Mouse (Mus musculus) common myeloid progenitor, adult 5-6 weeks (primary cell): ENCODE measurements around the gene Tmem223. TPM values are rescaled to one million over a fixed set of nuclear protein-coding genes. Genes with fewer than 3 reads are reported as not detected.

Source experiments
- ATAC-seq: replicated peaks from 2 replicates; pipeline ENCODE4 v1.8.0; 2016; ENCODE audit warnings: low read depth, mild to moderate bottlenecking, moderate TSS enrichment, inconsistent platforms; ENCODE audit not compliant: poor library complexity, severe bottlenecking
- total RNA-seq: library from RNA; stranded (forward); fragments of 200-1000, 187-1606 nt; gene quantifications from 2 replicates; pipeline ENCODE4 v1.2.3, GENCODE M21; 2017

The Tmem223 gene
- total RNA-seq, 1 experiment from 2014 or later = 36.9 TPM

- ATAC-seq = peak; percentile 70
These were observed 27.6 kb downstream of the Tmem223 start, which contains the start of gene Polr2g for GRCm38 (mm10) chr19:8798264-8798946. Gene Polr2g, minus strand, starts transcription at chr19:8798577.

GRCm38 (mm10) chr19:8798947-8799315 lies 28.1 kb downstream of the Tmem223 start:
- ATAC-seq = no peak

GRCm38 (mm10) chr19:8802130-8802821 lies 31.5 kb downstream of the Tmem223 start, which contains the start of gene Zbtb3:
Gene Zbtb3, plus strand, starts transcription at chr19:8802555.
- ATAC-seq = peak; percentile 86

GRCm38 (mm10) chr19:8803204-8803780 lies 32.5 kb downstream of the Tmem223 start:
- ATAC-seq = no peak

GRCm38 (mm10) chr19:8803879-8804660 lies 33.3 kb downstream of the Tmem223 start:
- peak; percentile 31 for ATAC-seq

GRCm38 (mm10) chr19:8806810-8807209 lies 36.0 kb downstream of the Tmem223 start:
- ATAC-seq = no peak

- ATAC-seq = no peak
These were observed 45.0 kb downstream of the Tmem223 start for GRCm38 (mm10) chr19:8815812-8816211.

- no peak for ATAC-seq
These were observed 46.2 kb downstream of the Tmem223 start for GRCm38 (mm10) chr19:8817001-8817400.

- no peak for ATAC-seq
These were observed 47.6 kb downstream of the Tmem223 start for GRCm38 (mm10) chr19:8818301-8818798.

- peak; percentile 78 for ATAC-seq
These were observed 48.2 kb downstream of the Tmem223 start, which contains the start of gene Ttc9c for GRCm38 (mm10) chr19:8818801-8819595. Gene Ttc9c, minus strand, starts transcription at chr19:8819333.

GRCm38 (mm10) chr19:8819596-8820423 lies 49.0 kb downstream of the Tmem223 start, which contains the start of gene Hnrnpul2:
Gene Hnrnpul2, plus strand, starts transcription at chr19:8820010.
- ATAC-seq = peak; percentile 82

GRCm38 (mm10) chr19:8820424-8820956 lies 49.7 kb downstream of the Tmem223 start:
- no peak for ATAC-seq

- ATAC-seq = no peak
These were observed 50.4 kb downstream of the Tmem223 start for GRCm38 (mm10) chr19:8821146-8821545.

Other genes with a start within 250 kb of the Tmem223 start
- not detected in 2 replicates for gene Slc22a8, start 179.7 kb upstream of the Tmem223 start, total RNA-seq
- not detected in 2 replicates for gene Slc22a6, start 153.0 kb upstream of the Tmem223 start, total RNA-seq
- not detected in 2 replicates for gene Chrm1, start 107.2 kb upstream of the Tmem223 start, total RNA-seq
- 124 and 150 TPM in 2 replicates for gene Slc3a2, start 47.6 kb upstream of the Tmem223 start, total RNA-seq
- 121 and 149 TPM in 2 replicates for gene Wdr74, start 35.2 kb upstream of the Tmem223 start, total RNA-seq
- 1.5 and 5.8 TPM in 2 replicates for gene 1700092M07Rik, start 30.3 kb upstream of the Tmem223 start, total RNA-seq
- 45.7 and 60.0 TPM in 2 replicates for gene Stx5a, start 29.6 kb upstream of the Tmem223 start, total RNA-seq
- 126 and 129 TPM in 2 replicates for gene Nxf1, start 13.9 kb upstream of the Tmem223 start, total RNA-seq
- 57.4 and 60.0 TPM in 2 replicates for gene Tmem179b, start 3.5 kb downstream of the Tmem223 start, total RNA-seq
- 10.3 and 11.4 TPM in 2 replicates for gene Taf6l, start 15.4 kb downstream of the Tmem223 start, total RNA-seq
- 52.9 and 62.4 TPM in 2 replicates for gene Polr2g, start 27.6 kb downstream of the Tmem223 start, total RNA-seq
- 1.8 and 1.9 TPM in 2 replicates for gene Zbtb3, start 31.6 kb downstream of the Tmem223 start, total RNA-seq
- 65.7 and 68.2 TPM in 2 replicates for gene Ttc9c, start 48.3 kb downstream of the Tmem223 start, total RNA-seq
- 89.1 and 100 TPM in 2 replicates for gene Hnrnpul2, start 49.0 kb downstream of the Tmem223 start, total RNA-seq
- gene AC129217.1, start 58.8 kb downstream of the Tmem223 start, total RNA-seq = 4.2 TPM in 1 of 2 replicates, not detected in the other
- 34.5 and 41.5 TPM in 2 replicates for gene Bscl2, start 66.5 kb downstream of the Tmem223 start, total RNA-seq
- not detected in 2 replicates for gene Gng3, start 68.2 kb downstream of the Tmem223 start, total RNA-seq
- gene Lrrn4cl, start 79.8 kb downstream of the Tmem223 start, total RNA-seq = 0.73 TPM in 1 of 2 replicates, not detected in the other
- 176 and 210 TPM in 2 replicates for gene Ubxn1, start 100.5 kb downstream of the Tmem223 start, total RNA-seq
- gene Uqcc3, start 109.9 kb downstream of the Tmem223 start, total RNA-seq = 110 and 122 TPM in 2 replicates
- gene Lbhd1, start 112.7 kb downstream of the Tmem223 start, total RNA-seq = 7.7 and 35.4 TPM in 2 replicates
- gene Gm49403, start 112.9 kb downstream of the Tmem223 start, total RNA-seq = not detected in 2 replicates
- 53.0 and 62.6 TPM in 2 replicates for gene 1810009A15Rik, start 117.9 kb downstream of the Tmem223 start, total RNA-seq
- gene Gm49416, start 117.9 kb downstream of the Tmem223 start, total RNA-seq = not detected in 2 replicates
- 10.5 and 18.5 TPM in 2 replicates for gene Ints5, start 122.0 kb downstream of the Tmem223 start, total RNA-seq
- 63.4 and 73.1 TPM in 2 replicates for gene Ganab, start 127.1 kb downstream of the Tmem223 start, total RNA-seq
- 17.5 and 18.6 TPM in 2 replicates for gene B3gat3, start 149.4 kb downstream of the Tmem223 start, total RNA-seq
- 2.0 and 3.2 TPM in 2 replicates for gene Rom1, start 158.4 kb downstream of the Tmem223 start, total RNA-seq
- gene Eml3, start 158.6 kb downstream of the Tmem223 start, total RNA-seq = 22.9 and 41.2 TPM in 2 replicates
- 151 and 180 TPM in 2 replicates for gene Mta2, start 170.9 kb downstream of the Tmem223 start, total RNA-seq
- 19.9 and 25.9 TPM in 2 replicates for gene Tut1, start 182.9 kb downstream of the Tmem223 start, total RNA-seq
- gene Eef1g, start 196.0 kb downstream of the Tmem223 start, total RNA-seq = 721 and 789 TPM in 2 replicates
- 14.1 and 14.9 TPM in 2 replicates for gene Ahnak, start 218.3 kb downstream of the Tmem223 start, total RNA-seq